Mouse (Mus musculus) kidney, adult 2 months (tissue): ENCODE results near the gene Lgmn. TPM values are rescaled to one million over a fixed set of nuclear protein-coding genes. Genes with fewer than 3 reads are reported as not detected.

Experiments used
- DNase-seq: peaks from one replicate; pipeline ENCODE4 v3.0.0; 2021
- H3K27ac ChIP-seq: fragments of 200-500 bp; 2 replicates; pipeline ENCODE4 v1.5.1; 2012; ENCODE audit warnings: low read depth, low read length, control low read depth, inconsistent platforms; ENCODE audit not compliant: insufficient read depth
- H3K27me3 ChIP-seq: fragments of 200-500 bp; replicated peaks from 2 replicates; pipeline ENCODE4 v1.6.1; 2012; ENCODE audit warnings: mild to moderate bottlenecking, moderate library complexity, low read length, inconsistent platforms; ENCODE audit not compliant: control insufficient read depth, insufficient read depth
- H3K36me3 ChIP-seq: fragments of 200-500 bp; 2 replicates; pipeline ENCODE4 v1.6.1; 2012; ENCODE audit warnings: mild to moderate bottlenecking, moderate library complexity, low read length, inconsistent platforms; ENCODE audit not compliant: control insufficient read depth, insufficient read depth
- H3K4me1 ChIP-seq: fragments of 200-500 bp; 2 replicates; pipeline ENCODE4 v1.6.1; 2011; ENCODE audit warnings: low read length; ENCODE audit not compliant: control insufficient read depth, insufficient read depth
- H3K4me3 ChIP-seq: fragments of 200-500 bp; 2 replicates; pipeline ENCODE4 v1.5.1; 2011; ENCODE audit warnings: mild to moderate bottlenecking, low read depth, low read length, control low read depth; ENCODE audit not compliant: insufficient read depth
- CTCF ChIP-seq: fragments of 200-500 bp; conservative IDR thresholded peaks from 2 replicates; pipeline ENCODE4 v1.5.1; 2011; ENCODE audit warnings: low read depth, mild to moderate bottlenecking, control low read depth, low read length, moderate library complexity, mixed read lengths; ENCODE audit not compliant: insufficient read depth, insufficient read length
- POLR2A ChIP-seq: fragments of 200-500 bp; IDR thresholded peaks from one replicate; pipeline ENCODE4 v1.6.1; 2011; ENCODE audit warnings: low read depth, low read length, control low read depth
- WGBS: fragments of 180-500 bp; shearing (Covaris S2); methylation state at CpG from one replicate; pipeline ENCODE4 v1.1.7; 2018; 5-methylcytosine and 5-hydroxymethylcytosine counted together
- polyA plus RNA-seq: library from polyadenylated mRNA; depleted of rRNA; stranded (reverse); fragments of >200 nt; gene quantifications from 2 replicates; pipeline ENCODE4 v1.2.3, GENCODE M21; 2012

The Lgmn gene
- polyA plus RNA-seq, 1 experiment: 1,163 TPM

GRCm38 (mm10) chr12:102416391-102416837 lies 23.2 kb downstream of the Lgmn start:
- WGBS: 21% methylated on average over 7 of the region's 7 CpGs
- peak; percentile 45 for DNase-seq

GRCm38 (mm10) chr12:102414686-102415085 lies 24.9 kb downstream of the Lgmn start:
- Histone ChIP-seq H3K4me3 (no peak overlapping the region), H3K27ac (no peak overlapping the region), H3K36me3 (peaks cover 2% of the 10 kb centered on the region; the same call in 1 of the 2 replicates), H3K4me1 (peaks cover 18% of the 10 kb centered on the region; the same call in 1 of the 2 replicates), H3K27me3 (no peaks in the 10 kb centered on the region)
- WGBS: 77% methylated on average over 6 of the region's 6 CpGs
- TF ChIP-seq CTCF: no peak
- TF ChIP-seq POLR2A: no peak
- DNase-seq: no peak

More at GRCm38 (mm10) chr12:102416391-102416837, 23.2 kb downstream of the Lgmn start:
- TF ChIP-seq POLR2A (no peak), CTCF (no peak)
- Histone ChIP-seq H3K4me3 (no peak overlapping the region), H3K4me1 (peaks cover 26% of the 10 kb centered on the region; the same call in 1 of the 2 replicates), H3K27me3 (no peaks in the 10 kb centered on the region), H3K27ac (no peak overlapping the region), H3K36me3 (peaks cover 2% of the 10 kb centered on the region; the same call in 1 of the 2 replicates)

- H3K36me3 ChIP-seq: peaks cover 2% of the 10 kb centered on the region; the same call in 1 of the 2 replicates
- H3K27ac ChIP-seq: no peak overlapping the region
- no peak overlapping the region for H3K4me3 ChIP-seq
- no peaks in the 10 kb centered on the region for H3K27me3 ChIP-seq
- 76% methylated on average over 13 of the region's 13 CpGs for WGBS
- DNase-seq: peak; percentile 41
- peaks cover 14% of the 10 kb centered on the region; the same call in 1 of the 2 replicates for H3K4me1 ChIP-seq
- no peak for TF ChIP-seq POLR2A
- no peak for TF ChIP-seq CTCF
Observed at GRCm38 (mm10) chr12:102413171-102413570, 26.4 kb downstream of the Lgmn start.

GRCm38 (mm10) chr12:102398588-102398987 lies 41.0 kb downstream of the Lgmn start:
- no peak overlapping the region for H3K4me3 ChIP-seq
- H3K4me1 ChIP-seq: no peaks in the 10 kb centered on the region
- H3K27ac ChIP-seq: no peak overlapping the region
- no peak for TF ChIP-seq CTCF
- no peak for TF ChIP-seq POLR2A
- H3K27me3 ChIP-seq: no peaks in the 10 kb centered on the region
- 87% methylated on average over 4 of the region's 4 CpGs for WGBS
- no peak for DNase-seq
- peaks cover 6% of the 10 kb centered on the region for H3K36me3 ChIP-seq

- H3K27ac ChIP-seq: no peak overlapping the region
- peaks cover 3% of the 10 kb centered on the region for H3K36me3 ChIP-seq
- 54% methylated on average over 19 of the region's 19 CpGs for WGBS
Observed at GRCm38 (mm10) chr12:102395998-102396991, 43.3 kb downstream of the Lgmn start.

GRCm38 (mm10) chr12:102395537-102395936 lies 44.1 kb downstream of the Lgmn start:
- DNase-seq: no peak
- TF ChIP-seq POLR2A (no peak), CTCF (no peak)
- Histone ChIP-seq H3K27ac (no peak overlapping the region), H3K4me1 (no peaks in the 10 kb centered on the region), H3K27me3 (no peaks in the 10 kb centered on the region), H3K36me3 (peaks cover 2% of the 10 kb centered on the region), H3K4me3 (no peak overlapping the region)
- 69% methylated on average over 9 of the region's 9 CpGs for WGBS

More at GRCm38 (mm10) chr12:102395998-102396991, 43.3 kb downstream of the Lgmn start:
- Histone ChIP-seq H3K4me3 (no peak overlapping the region), H3K4me1 (no peaks in the 10 kb centered on the region), H3K27me3 (no peaks in the 10 kb centered on the region)
- no peak for DNase-seq
- TF ChIP-seq CTCF (no peak), POLR2A (no peak)

- peak; percentile 94 for DNase-seq
- Histone ChIP-seq H3K27me3 (no peaks in the 10 kb centered on the region), H3K27ac (no peak overlapping the region), H3K36me3 (peaks cover 2% of the 10 kb centered on the region), H3K4me3 (no peak overlapping the region), H3K4me1 (no peaks in the 10 kb centered on the region)
- whole genome bisulfite sequencing: 62% methylated on average over 7 of the region's 7 CpGs
- TF ChIP-seq CTCF: no peak
- no peak for TF ChIP-seq POLR2A
Observed at GRCm38 (mm10) chr12:102394496-102394895, 45.1 kb downstream of the Lgmn start.
